Mouse (Mus musculus): ENCODE data around the gene Eme2. TPM values are rescaled to one million over a fixed set of nuclear protein-coding genes. Genes with fewer than 3 reads are reported as not detected.
A peak's percentile ranks its signal among the peaks of the same experiment; 100 is the strongest.

Eme2 gene
- total RNA-seq, 1 experiment = 21.8 TPM

- Histone ChIP-seq H3K36me3 (ENCODE audit: control insufficient read depth, insufficient read depth, low read length, poor library complexity, severe bottlenecking) (peaks cover 3% of the 10 kb centered on the region; the same call in 1 of the 2 replicates), H3K9me3 (ENCODE audit: control insufficient read depth, insufficient read depth, low read depth, low read length) (no peaks in the 10 kb centered on the region), H3K4me3 (ENCODE audit: insufficient read depth in 1 of 2, low read depth in 1 of 2, low read length in 2 of 2, poor library complexity in 1 of 2, severe bottlenecking in 1 of 2) (no peak overlapping the region), H3K27ac (ENCODE audit: insufficient read depth, low read depth, low read length, poor library complexity, severe bottlenecking) (no peak overlapping the region), H3K9ac (ENCODE audit: insufficient read depth, low read depth, low read length, poor library complexity, severe bottlenecking) (no peak overlapping the region), H3K4me1 (ENCODE audit: control insufficient read depth in 2 of 2, insufficient read depth in 2 of 2, low read length in 2 of 2, poor library complexity in 1 of 2) (peaks cover 0 to 7% of the 10 kb centered on the region in 2 experiments; a peak in 1 of 4 replicates)
- no peak for DNase-seq (ENCODE audit: low read depth, low spot score)
- in situ Hi-C loops (cut with MboI; ENCODE audit: low sequenced_read_pairs in 2 of 2, unreplicated experiment in 2 of 2) = no loop called here
- TF ChIP-seq ZC3H11A (IDR thresholded peaks at IDR 0.05; ENCODE audit: borderline replicate concordance, low read depth, low read length) = no peak
- no peak for TF ChIP-seq MAFK (IDR thresholded peaks at IDR 0.05; ENCODE audit: insufficient read depth, low read depth, low read length)
- no peak for TF ChIP-seq ZNF384 (IDR thresholded peaks at IDR 0.05; ENCODE audit: low read depth, low read length)
- TF ChIP-seq CHD2 (IDR thresholded peaks at IDR 0.05; ENCODE audit: low read depth, low read length) = no peak
- no peak for TF ChIP-seq HCFC1 (IDR thresholded peaks at IDR 0.05; ENCODE audit: borderline replicate concordance, insufficient read depth, low read length)
Observed at GRCm38 (mm10) chr17:24855838-24856464, 38.9 kb downstream of the Eme2 start.

GRCm38 (mm10) chr17:24851381-24852125 lies 43.3 kb downstream of the Eme2 start:
- H3K4me1 ChIP-seq (ENCODE audit: control insufficient read depth in 2 of 2, insufficient read depth in 2 of 2, low read length in 2 of 2, poor library complexity in 1 of 2) = peaks cover 0 to under 1% of the 10 kb centered on the region in 2 experiments; a peak in 3 of 4 replicates
- no peaks in the 10 kb centered on the region for H3K9me3 ChIP-seq (ENCODE audit: control insufficient read depth, insufficient read depth, low read depth, low read length)
- H3K36me3 ChIP-seq (ENCODE audit: control insufficient read depth, insufficient read depth, low read length, poor library complexity, severe bottlenecking) = peaks cover 1% of the 10 kb centered on the region; the same call in 1 of the 2 replicates
- H3K9ac ChIP-seq (ENCODE audit: insufficient read depth, low read depth, low read length, poor library complexity, severe bottlenecking) = no peak overlapping the region
- H3K4me3 ChIP-seq (ENCODE audit: insufficient read depth in 1 of 2, low read depth in 1 of 2, low read length in 2 of 2, poor library complexity in 1 of 2, severe bottlenecking in 1 of 2) = peak overlapping the region in 1 of 2 experiments; percentile 97; a peak in 2 of 4 replicates
- no peak for DNase-seq (ENCODE audit: low read depth, low spot score)
- TF ChIP-seq CHD2 (IDR thresholded peaks at IDR 0.05; ENCODE audit: low read depth, low read length) (no peak), HCFC1 (IDR thresholded peaks at IDR 0.05; ENCODE audit: borderline replicate concordance, insufficient read depth, low read length) (no peak), MAFK (IDR thresholded peaks at IDR 0.05; ENCODE audit: insufficient read depth, low read depth, low read length) (no peak), ZNF384 (IDR thresholded peaks at IDR 0.05; ENCODE audit: low read depth, low read length) (no peak), ZC3H11A (IDR thresholded peaks at IDR 0.05; ENCODE audit: borderline replicate concordance, low read depth, low read length) (no peak)
- in situ Hi-C loops (cut with MboI; ENCODE audit: low sequenced_read_pairs in 2 of 2, unreplicated experiment in 2 of 2) = no loop called here
- no peak overlapping the region for H3K27ac ChIP-seq (ENCODE audit: insufficient read depth, low read depth, low read length, poor library complexity, severe bottlenecking)

GRCm38 (mm10) chr17:24850773-24851127 lies 44.1 kb downstream of the Eme2 start:
- H3K4me1 ChIP-seq (ENCODE audit: control insufficient read depth in 2 of 2, insufficient read depth in 2 of 2, low read length in 2 of 2, poor library complexity in 1 of 2) = no peaks in the 10 kb centered on the region; a peak in 3 of 4 replicates
- peak overlapping the region; percentile 74 for H3K9ac ChIP-seq (ENCODE audit: insufficient read depth, low read depth, low read length, poor library complexity, severe bottlenecking)
- H3K36me3 ChIP-seq (ENCODE audit: control insufficient read depth, insufficient read depth, low read length, poor library complexity, severe bottlenecking) = no peaks in the 10 kb centered on the region; the same call in 1 of the 2 replicates
- no peak overlapping the region for H3K27ac ChIP-seq (ENCODE audit: insufficient read depth, low read depth, low read length, poor library complexity, severe bottlenecking)
- in situ Hi-C loops (cut with MboI; ENCODE audit: low sequenced_read_pairs in 2 of 2, unreplicated experiment in 2 of 2) = no loop called here
- no peak for TF ChIP-seq HCFC1 (IDR thresholded peaks at IDR 0.05; ENCODE audit: borderline replicate concordance, insufficient read depth, low read length)
- no peaks in the 10 kb centered on the region for H3K9me3 ChIP-seq (ENCODE audit: control insufficient read depth, insufficient read depth, low read depth, low read length)
- H3K4me3 ChIP-seq (ENCODE audit: insufficient read depth in 1 of 2, low read depth in 1 of 2, low read length in 2 of 2, poor library complexity in 1 of 2, severe bottlenecking in 1 of 2) = peak overlapping the region; percentile 87 to 97
- DNase-seq (ENCODE audit: low read depth, low spot score) = no peak

GRCm38 (mm10) chr17:24850065-24850772 lies 44.7 kb downstream of the Eme2 start, which contains the start of gene Fahd1:
Fahd1 (minus strand) TSS chr17:24850364.
- Histone ChIP-seq H3K4me3 (ENCODE audit: insufficient read depth in 1 of 2, low read depth in 1 of 2, low read length in 2 of 2, poor library complexity in 1 of 2, severe bottlenecking in 1 of 2) (peak within 1 kb of the TSS; percentile 87 to 97), H3K27ac (ENCODE audit: insufficient read depth, low read depth, low read length, poor library complexity, severe bottlenecking) (peak within 1 kb of the TSS; percentile 80), H3K9me3 (ENCODE audit: control insufficient read depth, insufficient read depth, low read depth, low read length) (no peaks in the 10 kb centered on the region), H3K9ac (ENCODE audit: insufficient read depth, low read depth, low read length, poor library complexity, severe bottlenecking) (peak within 1 kb of the TSS; percentile 93), H3K4me1 (ENCODE audit: control insufficient read depth in 2 of 2, insufficient read depth in 2 of 2, low read length in 2 of 2, poor library complexity in 1 of 2) (no peaks in the 10 kb centered on the region; a peak in 3 of 4 replicates), H3K36me3 (ENCODE audit: control insufficient read depth, insufficient read depth, low read length, poor library complexity, severe bottlenecking) (no peaks in the 10 kb centered on the region; the same call in 1 of the 2 replicates)
- TF ChIP-seq MAFK (IDR thresholded peaks at IDR 0.05; ENCODE audit: insufficient read depth, low read depth, low read length) (peak; percentile 46; the same call in 1 of the 2 replicates), CHD2 (IDR thresholded peaks at IDR 0.05; ENCODE audit: low read depth, low read length) (0 out of 2 replicates have a peak, but pooled peaks have one; percentile 52), HCFC1 (IDR thresholded peaks at IDR 0.05; ENCODE audit: borderline replicate concordance, insufficient read depth, low read length) (no peak)
- in situ Hi-C loops (cut with MboI; ENCODE audit: low sequenced_read_pairs in 2 of 2, unreplicated experiment in 2 of 2) = no loop called here
- DNase-seq (ENCODE audit: low read depth, low spot score) = peak; percentile 98

All from ES-E14 (cell line).